Mouse (Mus musculus): ENCODE measurements around the gene Gnaq. TPM values are rescaled to one million over a fixed set of nuclear protein-coding genes. Genes with fewer than 3 reads are reported as not detected.

The Gnaq gene
- polyA plus RNA-seq, 1 experiment from 2014 or later: 115 TPM

GRCm38 (mm10) chr19:16118421-16118820 lies 14.2 kb upstream of the Gnaq start:
- H3K4me1 ChIP-seq (ENCODE audit: control insufficient read depth, insufficient read depth, low read length): no peaks in the 10 kb centered on the region
- H3K4me3 ChIP-seq (ENCODE audit: low read depth, low read length): no peak overlapping the region
- no peak overlapping the region for H3K9ac ChIP-seq (ENCODE audit: low read depth, low read length)
- no peaks in the 10 kb centered on the region for H3K36me3 ChIP-seq (ENCODE audit: control insufficient read depth, insufficient read depth, low read length)
- ATAC-seq: no peak
- H3K27me3 ChIP-seq (ENCODE audit: control insufficient read depth, insufficient read depth, low read depth, low read length): no peaks in the 10 kb centered on the region
- WGBS: 83% methylated on average over 4 of the region's 4 CpGs
- no peak overlapping the region for H3K27ac ChIP-seq (ENCODE audit: low read length)
- no peak overlapping the region for H3K4me2 ChIP-seq (ENCODE audit: low read length)
- no peaks in the 10 kb centered on the region for H3K9me3 ChIP-seq (replicated peaks; ENCODE audit: control insufficient read depth, low read length, poor library complexity, severe bottlenecking)

- WGBS: 31% methylated on average over 2 of the region's 2 CpGs
- no peaks in the 10 kb centered on the region for H3K9me3 ChIP-seq (replicated peaks; ENCODE audit: control insufficient read depth, low read length, poor library complexity, severe bottlenecking)
- H3K36me3 ChIP-seq (ENCODE audit: control insufficient read depth, insufficient read depth, low read length): no peaks in the 10 kb centered on the region
- H3K27ac ChIP-seq (ENCODE audit: low read length): no peak overlapping the region
- no peaks in the 10 kb centered on the region for H3K4me1 ChIP-seq (ENCODE audit: control insufficient read depth, insufficient read depth, low read length)
- H3K9ac ChIP-seq (ENCODE audit: low read depth, low read length): no peak overlapping the region
- ATAC-seq: no peak
- no peak overlapping the region for H3K4me2 ChIP-seq (ENCODE audit: low read length)
- H3K27me3 ChIP-seq (ENCODE audit: control insufficient read depth, insufficient read depth, low read depth, low read length): no peaks in the 10 kb centered on the region
- H3K4me3 ChIP-seq (ENCODE audit: low read depth, low read length): no peak overlapping the region
Observed at GRCm38 (mm10) chr19:16121301-16121700, 11.3 kb upstream of the Gnaq start.

GRCm38 (mm10) chr19:16128715-16129114 lies 3.9 kb upstream of the Gnaq start:
- H3K27me3 ChIP-seq (ENCODE audit: control insufficient read depth, insufficient read depth, low read depth, low read length): no peaks in the 10 kb centered on the region
- H3K9me3 ChIP-seq (replicated peaks; ENCODE audit: control insufficient read depth, low read length, poor library complexity, severe bottlenecking): no peaks in the 10 kb centered on the region
- H3K27ac ChIP-seq (ENCODE audit: low read length): no peak overlapping the region
- WGBS: 49% methylated on average over 5 of the region's 5 CpGs
- H3K4me1 ChIP-seq (ENCODE audit: control insufficient read depth, insufficient read depth, low read length): peaks cover 3% of the 10 kb centered on the region; the same call in 1 of the 2 replicates
- H3K4me2 ChIP-seq (ENCODE audit: low read length): no peak overlapping the region
- no peak overlapping the region for H3K9ac ChIP-seq (ENCODE audit: low read depth, low read length)
- H3K36me3 ChIP-seq (ENCODE audit: control insufficient read depth, insufficient read depth, low read length): no peaks in the 10 kb centered on the region
- no peak overlapping the region for H3K4me3 ChIP-seq (ENCODE audit: low read depth, low read length)
- ATAC-seq: no peak

GRCm38 (mm10) chr19:16129171-16129570 lies 3.5 kb upstream of the Gnaq start:
- H3K9ac ChIP-seq (ENCODE audit: low read depth, low read length): no peak overlapping the region
- no peak overlapping the region for H3K4me2 ChIP-seq (ENCODE audit: low read length)
- WGBS: 97% methylated on average over 2 of the region's 2 CpGs
- H3K36me3 ChIP-seq (ENCODE audit: control insufficient read depth, insufficient read depth, low read length): no peaks in the 10 kb centered on the region
- no peaks in the 10 kb centered on the region for H3K9me3 ChIP-seq (replicated peaks; ENCODE audit: control insufficient read depth, low read length, poor library complexity, severe bottlenecking)
- H3K27me3 ChIP-seq (ENCODE audit: control insufficient read depth, insufficient read depth, low read depth, low read length): no peaks in the 10 kb centered on the region
- no peak overlapping the region for H3K27ac ChIP-seq (ENCODE audit: low read length)
- no peak overlapping the region for H3K4me3 ChIP-seq (ENCODE audit: low read depth, low read length)
- ATAC-seq: no peak
- peaks cover 3% of the 10 kb centered on the region; the same call in 1 of the 2 replicates for H3K4me1 ChIP-seq (ENCODE audit: control insufficient read depth, insufficient read depth, low read length)

- no peaks in the 10 kb centered on the region for H3K27me3 ChIP-seq (ENCODE audit: control insufficient read depth, insufficient read depth, low read depth, low read length)
- 51% methylated on average over 3 of the region's 3 CpGs for WGBS
- H3K4me1 ChIP-seq (ENCODE audit: control insufficient read depth, insufficient read depth, low read length): peaks cover 9% of the 10 kb centered on the region
- H3K27ac ChIP-seq (ENCODE audit: low read length): no peak overlapping the region
- H3K4me2 ChIP-seq (ENCODE audit: low read length): no peak overlapping the region
- no peaks in the 10 kb centered on the region for H3K9me3 ChIP-seq (replicated peaks; ENCODE audit: control insufficient read depth, low read length, poor library complexity, severe bottlenecking)
- no peak overlapping the region for H3K4me3 ChIP-seq (ENCODE audit: low read depth, low read length)
- no peaks in the 10 kb centered on the region for H3K36me3 ChIP-seq (ENCODE audit: control insufficient read depth, insufficient read depth, low read length)
- H3K9ac ChIP-seq (ENCODE audit: low read depth, low read length): no peak overlapping the region
- ATAC-seq: no peak
Observed at GRCm38 (mm10) chr19:16130476-16130875, 2.2 kb upstream of the Gnaq start.

GRCm38 (mm10) chr19:16131831-16132230 lies 800 bp upstream of the Gnaq start:
- WGBS: 8% methylated on average over 6 of the region's 6 CpGs
- Histone ChIP-seq H3K36me3 (ENCODE audit: control insufficient read depth, insufficient read depth, low read length) (no peaks in the 10 kb centered on the region), H3K4me1 (ENCODE audit: control insufficient read depth, insufficient read depth, low read length) (peaks cover 17% of the 10 kb centered on the region), H3K27me3 (ENCODE audit: control insufficient read depth, insufficient read depth, low read depth, low read length) (no peaks in the 10 kb centered on the region), H3K27ac (ENCODE audit: low read length) (peak overlapping the region; percentile 99), H3K9me3 (replicated peaks; ENCODE audit: control insufficient read depth, low read length, poor library complexity, severe bottlenecking) (no peaks in the 10 kb centered on the region), H3K9ac (ENCODE audit: low read depth, low read length) (peak overlapping the region; percentile 100), H3K4me3 (ENCODE audit: low read depth, low read length) (peak overlapping the region; percentile 92), H3K4me2 (ENCODE audit: low read length) (peak overlapping the region; percentile 61)
- no peak for ATAC-seq

GRCm38 (mm10) chr19:16132340-16132790 lies 266 bp upstream of the Gnaq start:
- no peaks in the 10 kb centered on the region for H3K9me3 ChIP-seq (replicated peaks; ENCODE audit: control insufficient read depth, low read length, poor library complexity, severe bottlenecking)
- no peaks in the 10 kb centered on the region for H3K36me3 ChIP-seq (ENCODE audit: control insufficient read depth, insufficient read depth, low read length)
- ATAC-seq: peak; percentile 91
- WGBS: 1% methylated on average over 26 of the region's 57 CpGs
- H3K4me3 ChIP-seq (ENCODE audit: low read depth, low read length): peak overlapping the region; percentile 92
- H3K9ac ChIP-seq (ENCODE audit: low read depth, low read length): peak overlapping the region; percentile 100
- H3K27me3 ChIP-seq (ENCODE audit: control insufficient read depth, insufficient read depth, low read depth, low read length): no peaks in the 10 kb centered on the region
- peak overlapping the region; percentile 99 for H3K27ac ChIP-seq (ENCODE audit: low read length)
- H3K4me2 ChIP-seq (ENCODE audit: low read length): peak overlapping the region; percentile 61
- H3K4me1 ChIP-seq (ENCODE audit: control insufficient read depth, insufficient read depth, low read length): peaks cover 21% of the 10 kb centered on the region

GRCm38 (mm10) chr19:16132865-16133720 lies 462 bp downstream of the Gnaq start:
- Histone ChIP-seq H3K9me3 (replicated peaks; ENCODE audit: control insufficient read depth, low read length, poor library complexity, severe bottlenecking) (no peaks in the 10 kb centered on the region), H3K27ac (ENCODE audit: low read length) (peak overlapping the region; percentile 99), H3K4me1 (ENCODE audit: control insufficient read depth, insufficient read depth, low read length) (peaks cover 28% of the 10 kb centered on the region), H3K4me3 (ENCODE audit: low read depth, low read length) (peak overlapping the region; percentile 92), H3K36me3 (ENCODE audit: control insufficient read depth, insufficient read depth, low read length) (no peaks in the 10 kb centered on the region), H3K4me2 (ENCODE audit: low read length) (peak overlapping the region; percentile 89), H3K9ac (ENCODE audit: low read depth, low read length) (peak overlapping the region; percentile 100), H3K27me3 (ENCODE audit: control insufficient read depth, insufficient read depth, low read depth, low read length) (no peaks in the 10 kb centered on the region)
- 0% methylated on average over 84 of the region's 139 CpGs for WGBS
- ATAC-seq: peak; percentile 78

Data from midbrain, embryonic 16.5 days (tissue).